Mouse (Mus musculus) layer of hippocampus, postnatal 36 days (tissue): ENCODE results near the gene Slc25a31. TPM values are rescaled to one million over a fixed set of nuclear protein-coding genes. Genes with fewer than 3 reads are reported as not detected.

Source experiments
- DNase-seq, 2 experiments: peaks; one replicate each; pipeline ENCODE4 v3.0.0; 2022
- total RNA-seq, 2 experiments: library from RNA; stranded (reverse); gene quantifications; 2 replicates each; pipeline ENCODE4 v1.2.3; 2021

Gene Slc25a31
- total RNA-seq, 2 experiments from 2014 or later, result 0.25 to 0.28 TPM

DNA sequence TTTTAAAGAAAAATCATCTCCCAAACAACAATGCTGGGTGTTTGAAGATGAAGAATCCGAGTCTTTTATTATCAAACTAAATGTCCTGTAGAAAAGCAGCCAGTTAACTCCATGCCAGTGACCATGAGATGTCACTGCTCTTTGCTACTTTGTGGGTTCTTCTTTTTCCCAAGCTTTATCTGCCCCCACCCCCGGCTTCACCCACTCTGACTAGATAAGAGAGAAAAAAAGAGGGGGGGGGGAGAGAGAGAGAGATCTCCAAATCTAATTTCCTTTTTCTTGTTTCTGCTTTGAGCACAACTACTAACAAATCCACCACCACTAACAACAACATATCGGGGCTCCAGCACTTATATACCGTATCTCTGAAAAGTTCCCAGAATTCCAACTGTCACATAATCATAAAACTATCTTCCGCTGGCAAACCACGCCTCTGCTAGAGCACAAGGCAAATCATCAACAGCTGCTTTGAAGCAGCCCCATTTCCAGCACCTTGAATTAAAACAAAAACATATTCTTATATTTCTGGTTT, 29.8 kb downstream of the Slc25a31 start:
- no peak for DNase-seq

GRCm38 (mm10) chr3:40744024-40744835, 35.6 kb downstream of the Slc25a31 start, which contains the start of gene Hspa4l:
Hspa4l (plus strand) TSS chr3:40744495.
- DNase-seq, result no peak

- DNase-seq, result peak; percentile 94 to 95
Measured at GRCm38 (mm10) chr3:40744836-40745660, 36.4 kb downstream of the Slc25a31 start.

DNA sequence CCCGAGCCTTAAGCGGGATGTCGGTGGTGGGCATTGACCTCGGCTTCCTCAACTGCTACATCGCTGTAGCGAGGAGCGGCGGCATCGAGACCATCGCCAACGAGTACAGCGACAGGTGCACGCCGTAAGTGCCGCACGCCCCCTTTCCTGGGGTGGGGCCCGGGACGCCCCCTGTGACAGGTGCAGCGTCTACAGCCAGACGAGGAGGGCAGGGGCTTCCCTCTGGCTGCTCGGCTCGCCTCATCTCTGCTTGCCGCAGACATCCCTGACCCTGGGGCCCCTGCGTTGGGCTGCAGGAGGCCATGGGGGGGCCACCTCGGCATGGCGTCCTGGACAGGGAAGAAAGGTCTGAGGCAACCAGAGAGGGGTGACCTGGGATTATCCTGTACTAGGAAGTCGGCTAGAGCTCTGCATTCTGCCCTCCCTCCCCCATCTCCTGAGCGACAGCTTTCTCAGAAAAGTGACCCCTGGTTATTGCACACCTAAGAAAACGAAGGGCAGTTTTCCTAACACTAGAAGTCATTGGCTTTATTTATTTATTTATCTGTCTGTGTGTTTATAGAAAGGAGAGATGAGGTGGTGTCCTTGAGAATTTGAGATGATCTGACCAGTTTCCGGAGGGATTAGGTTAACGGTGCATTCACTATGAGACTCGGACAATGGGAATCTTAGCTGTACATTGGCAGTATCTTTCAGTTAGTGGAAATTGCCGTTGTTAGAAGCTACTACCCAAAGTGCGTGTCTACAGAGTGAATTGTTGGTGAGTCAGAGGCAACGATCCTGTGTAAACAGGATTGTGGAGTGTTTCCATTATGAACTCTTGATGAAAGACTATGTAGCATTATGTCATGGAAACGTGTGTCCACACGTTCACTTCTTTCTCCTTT, 37.2 kb downstream of the Slc25a31 start:
- DNase-seq, result no peak

- DNase-seq, result no peak
Measured at GRCm38 (mm10) chr3:40760746-40761145, 52.1 kb downstream of the Slc25a31 start.

GRCm38 (mm10) chr3:40761312-40761711, 52.7 kb downstream of the Slc25a31 start:
- no peak for DNase-seq

Other genes starting within 250 kb of the Slc25a31 start
- gene Intu, start 177.6 kb upstream of the Slc25a31 start, total RNA-seq, result 1 to 10 TPM; 5.7 to 6.9 TPM
- gene Hspa4l, start 35.6 kb downstream of the Slc25a31 start, total RNA-seq, result 100 to 1,000 TPM; 165 to 173 TPM
- gene Plk4, start 91.2 kb downstream of the Slc25a31 start, total RNA-seq, result 1 to 10 TPM; 2.9 to 3.7 TPM
- gene Mfsd8, start 138.0 kb downstream of the Slc25a31 start, total RNA-seq, result 10 to 100 TPM; 19.3 to 22.3 TPM
- 10 to 100 TPM; 12.0 to 12.4 TPM for gene Abhd18, start 138.1 kb downstream of the Slc25a31 start, total RNA-seq
- gene 1700034I23Rik, start 193.7 kb downstream of the Slc25a31 start, total RNA-seq, result under 1 TPM in 1 of 2 experiments, not detected in 1; 0.25 TPM
- gene Larp1b, start 241.0 kb downstream of the Slc25a31 start, total RNA-seq, result 10 to 100 TPM; 15.3 to 16.3 TPM